Mouse (Mus musculus): ENCODE results near the gene Pcdh19. TPM values are rescaled to one million over a fixed set of nuclear protein-coding genes. Genes with fewer than 3 reads are reported as not detected.

Gene Pcdh19
- total RNA-seq, 2 experiments from 2014 or later, result not detected

Other genes starting within 250 kb of the Pcdh19 start
- not detected in 2 replicates for gene Tnmd, start 162.0 kb upstream of the Pcdh19 start, total RNA-seq (2015)
- not detected in 2 replicates for gene Tnmd, start 162.0 kb upstream of the Pcdh19 start, total RNA-seq (2017)
- gene Tspan6, start 209.4 kb upstream of the Pcdh19 start, total RNA-seq (2015), result 0.13 and 0.43 TPM in 2 replicates
- 2.0 TPM in 1 of 2 replicates, not detected in the other for gene Tspan6, start 209.4 kb upstream of the Pcdh19 start, total RNA-seq (2017)
- not detected in 2 replicates for gene Srpx2, start 219.4 kb upstream of the Pcdh19 start, total RNA-seq (2015)
- gene Srpx2, start 219.4 kb upstream of the Pcdh19 start, total RNA-seq (2017), result not detected in 2 replicates